8 mouse cellular contexts compared by ENCODE assay signal in the genomic region with DNA sequence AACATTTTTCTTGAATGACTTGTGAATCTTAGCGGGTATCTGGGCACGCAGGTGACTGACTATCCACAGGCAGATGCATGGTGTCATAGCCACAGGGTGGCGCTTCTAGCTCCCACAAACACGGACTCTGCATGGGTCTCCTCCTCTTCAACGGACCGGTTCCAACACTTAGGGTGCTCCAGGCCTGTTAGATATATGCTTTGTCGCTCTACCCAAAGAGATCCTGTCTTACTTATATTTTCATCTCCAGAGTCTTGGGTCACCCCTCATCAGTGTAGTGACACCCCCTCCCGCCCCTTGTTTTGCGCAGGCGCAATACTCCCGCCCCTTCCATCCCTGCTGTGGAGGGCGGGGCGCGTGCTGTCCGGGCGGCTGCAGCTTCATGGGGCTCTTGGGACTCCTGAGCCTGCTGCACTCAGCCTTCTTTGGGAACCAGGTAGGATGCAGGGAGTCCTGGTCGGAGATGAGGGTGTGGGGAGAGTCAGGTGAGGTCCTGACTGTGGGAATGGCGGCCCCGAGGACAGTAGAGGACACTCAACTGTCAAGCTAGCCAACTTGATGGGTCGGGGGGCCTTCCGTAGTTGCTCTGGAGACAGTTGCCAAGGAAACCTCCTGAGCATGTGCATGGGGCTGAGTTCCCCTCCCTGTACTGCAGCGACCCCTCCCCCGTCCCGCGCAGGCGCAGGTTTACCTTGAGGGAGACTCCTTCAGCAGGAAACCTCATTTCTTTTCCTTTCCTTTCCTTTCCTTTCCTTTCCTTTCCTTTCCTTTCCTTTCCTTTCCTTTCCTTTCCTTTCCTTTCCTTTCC. TPM values are rescaled to one million over a fixed set of nuclear protein-coding genes. Genes with fewer than 3 reads are reported as not detected.
DNase-seq lines count a peak whose midpoint lies in the region; ATAC-seq lines count a peak whose summit lies in the region.

A gene (plus strand): TSS at position 360 of the 808 bp plus-strand sequence.

- peak within 1 kb of the TSS; percentile 42 for H3K4me3 ChIP-seq in hindbrain, embryonic 14.5 days (replicated peaks; ENCODE audit: low read length)

- no peaks in the 10 kb centered on the region for H3K9me3 ChIP-seq in hindbrain, embryonic 14.5 days (ENCODE audit: control insufficient read depth, low read length)

- peak; percentile 59 for ATAC-seq in hindbrain, embryonic 14.5 days (ENCODE audit: low FRiP score)

- peaks cover 20% of the 10 kb centered on the region for H3K36me3 ChIP-seq in hindbrain, embryonic 14.5 days (replicated peaks; ENCODE audit: control insufficient read depth, insufficient read depth)

- under 1% methylated on average over 26 of the region's 26 CpGs for WGBS in hindbrain, embryonic 14.5 days

- peaks cover 53% of the 10 kb centered on the region for H3K4me1 ChIP-seq in hindbrain, embryonic 14.5 days (replicated peaks; ENCODE audit: control insufficient read depth, insufficient read depth, low read length)

- peak within 1 kb of the TSS; percentile 95 for H3K4me2 ChIP-seq in hindbrain, embryonic 14.5 days (replicated peaks)

- H3K27me3 ChIP-seq in hindbrain, embryonic 14.5 days (ENCODE audit: control insufficient read depth, insufficient read depth, low read length) = no peaks in the 10 kb centered on the region

- peak; percentile 88 for DNase-seq in R1 (ENCODE audit: low read depth, low spot score)
- DNase-seq in cerebellum, postnatal 25 days = peak; percentile 89
- peak; percentile 65 to 70 for DNase-seq in frontal cortex, postnatal 25 days (ENCODE audit: low spot score in 2 of 2)
- peak; percentile 88 for DNase-seq in hindbrain, embryonic 14.5 days (ENCODE audit: low spot score)
- DNase-seq in layer of hippocampus, postnatal 25 days (ENCODE audit: extremely low spot score in 1 of 2, low spot score in 1 of 2) = peak; percentile 72 to 73
- peak; percentile 75 for DNase-seq in lung, postnatal 14 days
- DNase-seq in retina, adult 2 months (ENCODE audit: low read depth, low spot score) = peak; percentile 57
- peak; percentile 72 for DNase-seq in thymus, postnatal 25 days

- H3K9ac ChIP-seq in hindbrain, embryonic 14.5 days = peak within 1 kb of the TSS; percentile 57

- H3K27ac ChIP-seq in hindbrain, embryonic 14.5 days = peak within 1 kb of the TSS; percentile 93

RNA-seq across cellular contexts. Expression of the gene that starts here (rescaled TPM):
- polyA plus RNA-seq in hindbrain, embryonic 14.5 days (2014; fragmentation: Nextera tagmentation; extraction: Ambion mirVana) = 200 and 216 TPM in 2 replicates
- 100 to 1,000 TPM; 101 to 115 TPM for total RNA-seq in layer of hippocampus, postnatal 25 days (2021)

Comparison
In these comparisons a context has a peak if more than half of its experiments do, and no peak if none do; other contexts are left out.
1. Peak in every context shown above with its lines: DNase-seq, ATAC-seq, H3K4me3 ChIP-seq and H3K27ac ChIP-seq.